Mouse (Mus musculus): ENCODE measurements around the gene Hist1h3g. TPM values are rescaled to one million over a fixed set of nuclear protein-coding genes. Genes with fewer than 3 reads are reported as not detected.
"Not testable (repeated sequence)": the region's sequence is repeated elsewhere in the genome, so short reads cannot be mapped to it uniquely, and the experiment has no call there.

Gene Hist1h3g
- total RNA-seq, 2 experiments from 2014 or later: 3.6 to 5.7 TPM

- DNase-seq (ENCODE audit: extremely low spot score in 1 of 2, low spot score in 1 of 2): peak in 1 of 2 experiments; percentile 27
Observed at GRCm38 (mm10) chr13:23575271-23575851, 40.1 kb downstream of the Hist1h3g start, which contains the start of gene Hist1h3d. Gene Hist1h3d, plus strand, starts transcription at chr13:23575763.

DNA sequence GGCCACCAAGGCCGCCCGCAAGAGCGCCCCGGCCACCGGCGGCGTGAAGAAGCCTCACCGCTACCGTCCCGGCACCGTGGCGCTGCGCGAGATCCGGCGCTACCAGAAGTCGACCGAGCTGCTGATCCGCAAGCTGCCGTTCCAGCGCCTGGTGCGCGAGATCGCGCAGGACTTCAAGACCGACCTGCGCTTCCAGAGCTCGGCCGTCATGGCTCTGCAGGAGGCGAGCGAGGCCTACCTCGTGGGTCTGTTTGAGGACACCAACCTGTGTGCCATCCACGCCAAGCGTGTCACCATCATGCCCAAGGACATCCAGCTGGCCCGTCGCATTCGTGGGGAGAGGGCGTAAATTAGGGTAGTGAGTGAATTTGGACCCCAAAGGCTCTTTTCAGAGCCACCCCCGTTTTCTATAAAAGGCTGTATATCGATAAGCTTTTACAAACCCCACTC is 40.7 kb downstream of the Hist1h3g start:
- not testable (repeated sequence) for DNase-seq (ENCODE audit: extremely low spot score in 1 of 2, low spot score in 1 of 2)

- no peak for DNase-seq (ENCODE audit: extremely low spot score in 1 of 2, low spot score in 1 of 2)
Observed at GRCm38 (mm10) chr13:23576351-23576881, 41.2 kb downstream of the Hist1h3g start.

DNA sequence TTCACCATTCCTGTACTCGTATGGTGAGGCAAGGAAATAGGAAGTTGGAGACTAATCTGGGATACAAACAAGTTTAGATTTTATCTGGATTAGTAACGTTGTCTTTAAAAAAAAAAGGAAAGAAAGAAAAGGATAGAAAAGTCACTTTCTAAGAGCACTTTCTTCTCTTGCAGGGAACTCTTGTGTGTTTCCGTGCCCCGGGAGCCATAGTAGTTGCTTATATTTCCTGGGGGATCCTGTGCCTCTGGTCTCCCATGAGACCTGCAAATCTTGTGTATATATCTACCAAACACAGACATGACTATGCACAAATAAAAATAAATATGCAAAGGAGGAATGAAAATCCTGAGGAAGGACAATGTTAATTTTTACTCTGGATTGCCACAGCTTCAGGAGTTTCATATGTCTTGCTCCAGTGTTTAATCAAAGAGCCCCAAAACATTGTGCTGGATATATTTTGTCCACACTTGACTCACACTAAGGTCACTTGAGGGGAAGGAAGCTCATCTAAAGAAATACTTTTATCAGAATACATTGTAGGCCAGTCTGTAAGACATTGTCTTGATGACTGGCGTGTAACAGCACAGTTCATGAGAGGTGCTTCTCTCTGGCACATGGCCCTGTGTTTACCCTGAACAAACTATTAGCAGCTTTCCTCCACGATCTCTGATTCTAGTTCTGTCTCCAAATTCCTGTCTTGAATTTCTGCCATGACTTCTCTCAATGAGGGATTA is 41.9 kb downstream of the Hist1h3g start:
- DNase-seq (ENCODE audit: extremely low spot score in 1 of 2, low spot score in 1 of 2): no peak

GRCm38 (mm10) chr13:23577835-23578234 is 42.6 kb downstream of the Hist1h3g start:
- DNase-seq (ENCODE audit: extremely low spot score in 1 of 2, low spot score in 1 of 2): no peak

- peak; percentile 93 to 97 for DNase-seq (ENCODE audit: extremely low spot score in 1 of 2, low spot score in 1 of 2)
Observed at GRCm38 (mm10) chr13:23581408-23582218, 46.4 kb downstream of the Hist1h3g start, which contains the start of gene Hist1h4d. Gene Hist1h4d, plus strand, starts transcription at chr13:23581598.

DNA sequence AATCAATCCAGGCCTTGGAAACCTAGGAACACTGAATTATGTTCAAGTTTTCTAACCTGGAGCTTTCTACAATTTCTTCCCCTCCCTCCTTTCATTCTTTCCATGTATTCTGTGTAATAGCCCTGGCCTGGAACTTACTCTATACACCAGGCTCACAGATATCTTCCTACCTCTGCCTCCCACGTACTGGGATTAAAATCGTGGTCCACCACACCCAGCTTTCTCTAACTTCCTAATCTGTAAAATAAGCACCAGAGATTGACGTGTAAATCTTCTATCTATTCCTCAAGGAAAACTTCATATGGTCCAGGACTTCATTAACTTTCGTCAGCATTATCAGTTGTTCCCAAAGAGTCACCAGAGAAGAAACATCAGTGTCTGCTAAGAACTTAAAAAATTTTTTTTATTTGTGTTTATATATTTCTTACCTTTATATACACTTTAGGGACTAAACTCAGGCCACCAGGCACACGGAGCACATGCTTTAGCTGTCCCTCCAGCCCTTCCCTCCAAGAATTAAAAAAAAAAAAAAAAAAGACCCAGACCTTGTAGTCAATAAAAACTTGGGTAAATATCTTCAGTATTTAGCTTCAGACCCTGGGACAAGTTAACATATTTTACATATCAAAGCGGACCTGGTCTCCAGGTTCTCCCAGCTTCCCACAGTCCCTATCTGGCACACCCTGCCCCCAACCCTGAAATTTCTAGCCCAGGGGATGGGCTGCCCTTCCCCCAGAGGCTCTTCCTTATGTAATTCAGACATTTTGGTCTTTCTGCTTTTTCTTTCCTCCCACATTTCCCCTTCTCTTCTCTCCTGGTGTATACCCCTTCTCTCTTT is 47.2 kb downstream of the Hist1h3g start:
- DNase-seq (ENCODE audit: extremely low spot score in 1 of 2, low spot score in 1 of 2): no peak

- no peak for DNase-seq (ENCODE audit: extremely low spot score in 1 of 2, low spot score in 1 of 2)
Observed at GRCm38 (mm10) chr13:23583387-23584068, 48.3 kb downstream of the Hist1h3g start.

GRCm38 (mm10) chr13:23584331-23584730 is 49.1 kb downstream of the Hist1h3g start:
- DNase-seq (ENCODE audit: extremely low spot score in 1 of 2, low spot score in 1 of 2): no peak

DNA sequence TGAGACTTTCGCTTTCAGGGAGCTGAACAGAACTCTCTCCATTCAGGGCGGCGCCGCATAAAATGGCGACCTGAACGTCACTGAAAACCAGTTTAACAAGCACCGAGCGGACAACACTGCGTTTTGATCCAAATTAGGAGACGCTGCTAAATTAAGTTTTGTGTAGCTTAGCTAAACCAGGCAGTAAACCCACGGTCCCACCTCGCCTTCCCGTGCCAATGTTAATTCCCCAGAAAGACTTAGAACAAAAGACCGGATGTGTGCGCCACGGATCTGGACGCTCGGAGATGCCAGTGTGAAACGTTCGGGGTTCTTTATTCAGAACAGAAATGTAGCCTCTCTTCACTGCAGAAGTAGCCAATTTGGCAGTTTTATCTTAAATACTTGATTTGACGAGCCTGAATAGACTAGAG is 49.8 kb downstream of the Hist1h3g start:
- peak; percentile 54 to 57 for DNase-seq (ENCODE audit: extremely low spot score in 1 of 2, low spot score in 1 of 2)

Small RNA genes lying within 50 kb of the gene (microRNA-seq; reads per million reads assigned to microRNA genes)
- gene Gm44297 (0 reads per million in 2 experiments), gene Gm44359 (0 reads per million in 2 experiments), gene Gm44394 (0 reads per million in 2 experiments), gene n-TStga1 (0 to 0.18 reads per million in 2 experiments)

Other genes starting within 250 kb of the Hist1h3g start
- 10 to 100 TPM; 34.3 to 40.0 TPM for gene Zfp322a, start 166.2 kb upstream of the Hist1h3g start, total RNA-seq (2021)
- gene Abt1, start 111.6 kb upstream of the Hist1h3g start, total RNA-seq (2021): 1 to 10 TPM; 8.5 to 8.9 TPM
- not detected for gene Btn1a1, start 69.5 kb upstream of the Hist1h3g start, total RNA-seq (2021)
- under 1 TPM; 0.59 to 0.66 TPM for gene Btn2a2, start 46.6 kb upstream of the Hist1h3g start, total RNA-seq (2021)
- 100 to 1,000 TPM; 289 to 367 TPM for gene Hist1h4h, start 4.4 kb upstream of the Hist1h3g start, total RNA-seq (2021)
- gene Hist1h2af, start 1.5 kb upstream of the Hist1h3g start, total RNA-seq (2021): 10 to 100 TPM in 1 of 2 experiments, 1 to 10 TPM in 1; 7.8 to 12.2 TPM
- 1 to 10 TPM in 1 of 2 experiments, under 1 TPM in 1; 0.94 to 1.1 TPM for gene Hist1h2bh, start 8.0 kb downstream of the Hist1h3g start, total RNA-seq (2021)
- 10 to 100 TPM; 15.7 to 16.5 TPM for gene Hist1h3f, start 8.6 kb downstream of the Hist1h3g start, total RNA-seq (2021)
- 100 to 1,000 TPM; 127 to 164 TPM for gene Hist1h4f, start 16.2 kb downstream of the Hist1h3g start, total RNA-seq (2021)
- gene Hist1h1d, start 17.8 kb downstream of the Hist1h3g start, total RNA-seq (2021): 1 to 10 TPM; 4.7 to 4.8 TPM
- gene Hist1h3e, start 26.9 kb downstream of the Hist1h3g start, total RNA-seq (2021): 10 to 100 TPM; 47.8 to 50.0 TPM
- 1 to 10 TPM; 4.6 to 7.9 TPM for gene Hist1h2ae, start 35.8 kb downstream of the Hist1h3g start, total RNA-seq (2021)
- gene Hist1h2bg, start 36.0 kb downstream of the Hist1h3g start, total RNA-seq (2021): 10 to 100 TPM; 79.1 to 83.5 TPM
- gene Hist1h2bf, start 38.8 kb downstream of the Hist1h3g start, total RNA-seq (2021): 10 to 100 TPM; 26.4 to 30.6 TPM
- gene Hist1h2ad, start 39.0 kb downstream of the Hist1h3g start, total RNA-seq (2021): 10 to 100 TPM in 1 of 2 experiments, 1 to 10 TPM in 1; 7.1 to 11.6 TPM
- 10 to 100 TPM; 10.0 to 14.4 TPM for gene Hist1h3d, start 40.3 kb downstream of the Hist1h3g start, total RNA-seq (2021)
- gene Hist1h4d, start 46.2 kb downstream of the Hist1h3g start, total RNA-seq (2021): 100 to 1,000 TPM; 129 to 153 TPM
- gene Hist1h2be, start 85.7 kb downstream of the Hist1h3g start, total RNA-seq (2021): 1 to 10 TPM; 7.1 to 8.3 TPM
- 10 to 100 TPM; 45.8 to 59.4 TPM for gene Hist1h1e, start 87.1 kb downstream of the Hist1h3g start, total RNA-seq (2021)
- 1 to 10 TPM; 3.1 to 3.3 TPM for gene Hist1h2ac, start 148.5 kb downstream of the Hist1h3g start, total RNA-seq (2021)
- gene Hist1h2bc, start 148.8 kb downstream of the Hist1h3g start, total RNA-seq (2021): 10 to 100 TPM; 50.7 to 51.1 TPM
- gene Hist1h1t, start 160.4 kb downstream of the Hist1h3g start, total RNA-seq (2021): not detected
- 100 to 1,000 TPM in 1 of 2 experiments, 10 to 100 TPM in 1; 92.2 to 102 TPM for gene Hist1h4c, start 163.0 kb downstream of the Hist1h3g start, total RNA-seq (2021)
- gene Hfe, start 175.4 kb downstream of the Hist1h3g start, total RNA-seq (2021): 1 to 10 TPM; 3.5 to 3.6 TPM
- gene Hist1h1c, start 203.4 kb downstream of the Hist1h3g start, total RNA-seq (2021): 10 to 100 TPM; 53.2 to 69.4 TPM
- gene Hist1h3c, start 210.2 kb downstream of the Hist1h3g start, total RNA-seq (2021): 1 to 10 TPM; 4.6 to 6.0 TPM
- 10 to 100 TPM; 20.1 to 33.5 TPM for gene Hist1h2bb, start 211.3 kb downstream of the Hist1h3g start, total RNA-seq (2021)
- gene Hist1h2ab, start 215.7 kb downstream of the Hist1h3g start, total RNA-seq (2021): 10 to 100 TPM; 24.8 to 42.0 TPM
- gene Hist1h3b, start 216.8 kb downstream of the Hist1h3g start, total RNA-seq (2021): 10 to 100 TPM; 12.3 to 22.8 TPM
- 10 to 100 TPM; 71.8 to 80.9 TPM for gene Hist1h4b, start 221.6 kb downstream of the Hist1h3g start, total RNA-seq (2021)
- gene Hist1h4a, start 225.8 kb downstream of the Hist1h3g start, total RNA-seq (2021): 10 to 100 TPM; 42.9 to 58.9 TPM
- 10 to 100 TPM; 30.8 to 53.8 TPM for gene Hist1h3a, start 227.0 kb downstream of the Hist1h3g start, total RNA-seq (2021)
- gene Hist1h1a, start 228.2 kb downstream of the Hist1h3g start, total RNA-seq (2021): 10 to 100 TPM; 15.6 to 24.5 TPM
- not detected for gene Trim38, start 234.5 kb downstream of the Hist1h3g start, total RNA-seq (2021)

All from layer of hippocampus, postnatal 25 days (tissue).